Mouse (Mus musculus) limb, embryonic 15.5 days (tissue): ENCODE measurements around the gene Vmn1r163. TPM values are rescaled to one million over a fixed set of nuclear protein-coding genes. Genes with fewer than 3 reads are reported as not detected.
"Not testable (repeated sequence)": the region's sequence is repeated elsewhere in the genome, so short reads cannot be mapped to it uniquely, and the experiment has no call there.

ENCODE experiments used
- ATAC-seq: fragments of 200-750 bp; cut with Nextera tagmentation; 2 replicates; pipeline ENCODE4 v1.8.0; 2017; ENCODE audit warnings: low read depth, moderate TSS enrichment; ENCODE audit not compliant: insufficient number of reproducible peaks, low FRiP score, low TSS enrichment
- H3K27ac ChIP-seq: fragments of 300-500 bp; sonication (generic); 2 replicates; pipeline ENCODE4 v1.5.1; 2015; ENCODE audit warnings: moderate library complexity, mild to moderate bottlenecking, inconsistent platforms
- H3K27me3 ChIP-seq: fragments of 300-500 bp; sonication (generic); 2 replicates; pipeline ENCODE4 v1.6.1; 2015; ENCODE audit warnings: inconsistent platforms
- H3K36me3 ChIP-seq: fragments of 300-500 bp; sonication (generic); 2 replicates; pipeline ENCODE4 v1.6.1; 2015; ENCODE audit warnings: inconsistent platforms
- H3K4me1 ChIP-seq: fragments of 300-500 bp; sonication (generic); 2 replicates; pipeline ENCODE4 v1.6.1; 2015; ENCODE audit warnings: inconsistent platforms
- H3K4me2 ChIP-seq: fragments of 300-500 bp; sonication (generic); 2 replicates; pipeline ENCODE4 v1.6.1; 2015; ENCODE audit warnings: mild to moderate bottlenecking, inconsistent platforms
- H3K4me3 ChIP-seq: fragments of 300-500 bp; sonication (generic); 2 replicates; pipeline ENCODE4 v1.5.1; 2015; ENCODE audit warnings: mild to moderate bottlenecking, inconsistent platforms
- H3K9ac ChIP-seq: fragments of 300-500 bp; sonication (generic); 2 replicates; pipeline ENCODE4 v1.6.1; 2015; ENCODE audit warnings: inconsistent platforms
- H3K9me3 ChIP-seq: fragments of 300-500 bp; sonication (generic); 2 replicates; pipeline ENCODE4 v1.6.1; 2016; ENCODE audit warnings: inconsistent platforms
- WGBS: fragments of 180-500 bp; shearing (Covaris S2); methylation state at CpG from one replicate; pipeline ENCODE4 v1.1.7; 2015; 5-methylcytosine and 5-hydroxymethylcytosine counted together
- polyA plus RNA-seq: library from polyadenylated mRNA; unstranded; fragments of >200 nt; fragmentation: Nextera tagmentation; extraction: Ambion mirVana; gene quantifications from 2 replicates; pipeline ENCODE4 v1.2.1, GENCODE M21; 2015

Gene Vmn1r163
- polyA plus RNA-seq = not detected in 2 replicates

- not testable (repeated sequence) for H3K4me1 ChIP-seq, H3K36me3 ChIP-seq, ATAC-seq, H3K9ac ChIP-seq, H3K27me3 ChIP-seq, H3K4me2 ChIP-seq, H3K4me3 ChIP-seq, H3K27ac ChIP-seq, H3K9me3 ChIP-seq
- no CpG with 5 or more reads among the region's 1 CpGs for WGBS
These were observed at the start of gene Vmn1r163 for GRCm38 (mm10) chr7:23055240-23055639. TSS of gene Vmn1r163 (plus strand) at chr7:23055540.

DNA sequence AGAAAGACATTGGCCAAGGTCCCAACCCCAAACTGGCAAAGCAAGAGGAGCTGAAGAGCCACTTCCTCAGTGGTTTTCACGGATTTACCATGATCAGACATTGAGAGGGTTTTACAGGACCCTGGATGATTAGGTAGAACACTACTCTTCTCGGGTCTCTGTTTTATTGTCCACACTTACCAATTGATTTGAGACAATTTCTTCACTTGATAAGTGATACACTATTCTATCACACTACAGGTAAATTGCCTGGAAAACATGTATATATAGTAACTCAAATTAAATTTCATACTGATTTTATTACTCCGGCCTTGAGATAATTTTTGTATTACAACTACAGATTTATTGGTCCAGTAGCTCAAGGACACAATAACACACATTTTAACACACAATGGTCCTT lies 35.5 kb upstream of the Vmn1r163 start, which contains the start of gene Gm4216:
TSS of gene Gm4216 (minus strand) at position 101 of the 400 bp plus-strand sequence.
- H3K4me1 ChIP-seq, ATAC-seq, H3K36me3 ChIP-seq, H3K4me2 ChIP-seq, H3K27me3 ChIP-seq, H3K9ac ChIP-seq, H3K9me3 ChIP-seq, H3K4me3 ChIP-seq, H3K27ac ChIP-seq: not testable (repeated sequence)
- WGBS = no CpG with 5 or more reads among the region's 3 CpGs

GRCm38 (mm10) chr7:23067356-23067755 lies 12.0 kb downstream of the Vmn1r163 start, which contains the start of gene Gm8720:
TSS of gene Gm8720 (minus strand) at chr7:23067456.
- H3K4me3 ChIP-seq, H3K9me3 ChIP-seq, H3K27me3 ChIP-seq, H3K36me3 ChIP-seq, H3K9ac ChIP-seq, H3K4me1 ChIP-seq, ATAC-seq, H3K4me2 ChIP-seq, H3K27ac ChIP-seq: not testable (repeated sequence)
- no CpG with 5 or more reads among the region's 1 CpGs for WGBS

Other genes starting within 250 kb of the Vmn1r163 start
- gene Vmn1r159, start 211.9 kb upstream of the Vmn1r163 start, polyA plus RNA-seq = not detected in 2 replicates
- gene Vmn1r160, start 184.3 kb upstream of the Vmn1r163 start, polyA plus RNA-seq = not detected in 2 replicates
- gene Gm4214, start 70.9 kb upstream of the Vmn1r163 start, polyA plus RNA-seq = not detected in 2 replicates
- not detected in 2 replicates for gene Gm4216, start 35.6 kb upstream of the Vmn1r163 start, polyA plus RNA-seq
- gene Gm8720, start 11.9 kb downstream of the Vmn1r163 start, polyA plus RNA-seq = not detected in 2 replicates
- gene Gm10662, start 88.9 kb downstream of the Vmn1r163 start, polyA plus RNA-seq = not detected in 2 replicates
- not detected in 2 replicates for gene Vmn1r165, start 161.8 kb downstream of the Vmn1r163 start, polyA plus RNA-seq
- gene Vmn1r166, start 196.1 kb downstream of the Vmn1r163 start, polyA plus RNA-seq = not detected in 2 replicates
- gene Gm6902, start 223.4 kb downstream of the Vmn1r163 start, polyA plus RNA-seq = not detected in 2 replicates
- not detected in 2 replicates for gene Nlrp4e, start 245.7 kb downstream of the Vmn1r163 start, polyA plus RNA-seq